Mouse (Mus musculus): Measurements from ENCODE around the gene Mbnl2.
A peak's percentile ranks its signal among the peaks of the same experiment; 100 is the strongest.

The Mbnl2 gene

DNA sequence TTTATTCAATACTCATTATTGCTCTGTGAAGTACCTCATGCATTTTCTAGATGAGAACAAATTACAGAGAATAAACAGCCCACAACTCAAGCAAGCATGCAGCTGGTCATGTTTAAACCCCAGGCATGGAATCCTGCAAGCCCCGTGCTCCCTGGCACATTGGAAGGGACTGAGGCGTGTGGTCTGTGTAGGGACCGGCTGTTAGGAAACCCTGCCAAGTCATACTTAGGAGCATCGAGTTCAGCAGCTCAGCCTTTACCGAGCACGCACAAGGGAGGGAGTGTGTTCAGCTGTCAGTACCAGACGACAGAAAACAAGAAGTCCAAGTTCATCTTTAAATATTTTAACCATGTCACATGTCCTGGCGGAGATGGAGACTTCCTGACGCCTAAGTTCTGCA, 141.4 kb downstream of the Mbnl2 start:
- DNase-seq (ENCODE audit: extremely low spot score), result no peak

DNA sequence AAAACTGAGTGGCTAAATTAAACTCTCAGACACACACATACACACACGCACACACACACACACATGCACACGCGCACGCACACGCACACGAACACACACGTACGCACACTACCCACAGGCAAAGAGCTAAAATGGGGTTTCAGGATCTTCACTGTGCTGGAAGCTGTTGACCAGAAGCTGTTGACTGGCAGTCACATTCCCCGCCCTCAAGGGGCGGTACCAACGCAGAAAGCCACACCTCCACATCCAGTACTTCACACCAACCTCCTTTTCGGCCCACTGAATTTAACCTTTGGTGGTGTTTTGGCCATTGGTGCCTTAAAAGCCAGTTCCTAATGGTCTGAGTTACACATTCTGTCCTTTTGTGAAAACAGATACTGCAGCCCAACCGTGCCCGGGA, 143.5 kb downstream of the Mbnl2 start:
- peak; percentile 13 for DNase-seq (ENCODE audit: extremely low spot score)

DNA sequence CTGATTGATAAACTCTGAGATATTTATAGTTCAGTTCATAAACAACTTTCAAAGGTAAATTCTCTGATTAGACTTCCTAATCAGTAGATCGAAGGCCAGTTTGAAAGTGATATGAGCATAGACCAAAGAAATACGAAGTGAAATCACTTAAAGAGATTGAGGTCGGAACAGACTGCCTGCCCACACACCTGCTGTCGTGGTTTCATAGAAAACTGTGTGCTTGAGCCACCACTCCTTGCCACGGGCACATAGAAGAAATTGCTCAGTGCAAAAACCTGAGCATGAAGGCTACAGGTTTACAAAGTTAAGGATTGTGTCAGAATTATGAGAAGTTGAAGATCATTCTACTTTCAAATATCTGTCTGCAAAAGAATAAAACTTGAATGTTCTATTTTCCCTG, 153.0 kb downstream of the Mbnl2 start:
- no peak for DNase-seq (ENCODE audit: extremely low spot score)

DNA sequence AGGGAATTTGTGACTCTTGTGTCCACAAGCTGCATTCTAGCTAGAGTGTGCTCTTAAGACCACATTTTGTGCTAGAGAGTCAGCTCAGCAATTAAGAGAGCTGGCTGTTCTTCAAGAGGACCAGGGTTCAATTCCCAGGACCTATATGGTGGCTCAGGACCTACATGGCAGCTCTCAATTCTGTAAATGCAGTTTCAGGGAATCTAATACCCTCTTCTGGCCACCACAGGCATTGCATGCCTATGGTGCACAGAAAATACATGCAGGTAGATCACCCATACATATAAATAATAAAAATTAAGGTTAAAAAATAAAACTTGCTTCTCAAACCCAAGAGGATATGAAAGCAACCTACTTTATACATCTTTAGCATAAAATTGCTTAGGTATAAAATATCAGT, 157.3 kb downstream of the Mbnl2 start:
- DNase-seq (ENCODE audit: extremely low spot score), result no peak

DNA sequence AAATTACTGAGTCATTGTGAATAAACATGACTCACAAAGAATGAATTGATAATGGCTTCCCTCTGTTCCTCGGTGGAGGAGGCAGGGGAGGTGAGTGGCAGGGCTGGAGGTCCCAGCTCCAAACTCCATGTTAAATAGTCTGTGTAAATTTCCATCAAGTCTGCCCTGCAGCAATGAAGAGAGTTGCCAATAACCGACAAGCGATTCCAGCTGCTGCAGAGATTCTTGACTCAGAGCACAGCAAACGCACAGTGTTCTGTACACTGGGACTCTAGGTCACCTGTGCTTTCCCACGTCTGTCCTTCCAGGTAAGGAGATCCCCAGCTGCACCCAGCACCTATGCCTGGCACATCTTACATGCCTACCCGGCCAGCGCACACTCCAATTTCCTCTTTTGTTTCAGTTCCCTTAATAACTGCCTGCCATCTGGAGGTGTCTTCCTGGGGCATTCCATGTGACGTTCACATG, 158.5 kb downstream of the Mbnl2 start:
- no peak for DNase-seq (ENCODE audit: extremely low spot score)

DNA sequence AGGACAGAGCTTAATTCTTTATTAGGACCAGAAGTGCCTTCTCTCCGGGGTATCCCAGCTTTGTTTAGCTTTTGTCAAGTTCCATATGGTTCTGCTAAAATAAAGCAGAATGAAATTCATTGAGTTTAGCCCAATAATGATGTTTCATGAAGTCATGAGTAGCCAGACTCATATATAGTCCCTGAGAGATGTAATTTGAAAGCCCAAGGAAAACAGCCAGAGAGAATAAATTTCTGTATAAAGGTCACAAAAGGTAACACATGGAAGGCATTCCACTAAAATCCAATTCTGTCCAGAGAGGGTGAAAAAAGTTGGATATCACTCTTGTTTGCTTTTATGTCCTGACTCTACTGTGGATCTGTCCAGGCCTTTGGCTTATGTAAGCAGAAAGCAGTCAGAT, 159.4 kb downstream of the Mbnl2 start:
- no peak for DNase-seq (ENCODE audit: extremely low spot score)

DNA sequence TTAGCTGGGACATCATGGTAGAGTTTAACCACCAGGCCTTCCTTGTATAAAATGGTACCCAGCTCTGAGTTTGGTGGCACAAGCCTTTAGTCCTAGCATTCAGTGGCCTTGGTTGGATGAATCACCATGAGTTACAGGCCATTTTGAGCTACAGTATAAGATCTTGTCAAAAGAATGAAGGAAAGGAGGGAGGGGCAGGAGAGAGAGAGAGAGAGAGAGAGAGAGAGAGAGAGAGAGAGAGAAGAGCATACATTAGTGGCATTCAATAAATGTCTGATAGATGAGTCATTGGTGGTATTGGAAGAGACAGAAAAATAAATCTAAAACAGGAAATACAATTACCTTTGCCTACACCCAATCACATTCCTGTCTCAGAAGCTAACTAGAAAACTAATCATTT, 165.2 kb downstream of the Mbnl2 start:
- DNase-seq (ENCODE audit: extremely low spot score), result no peak

DNA sequence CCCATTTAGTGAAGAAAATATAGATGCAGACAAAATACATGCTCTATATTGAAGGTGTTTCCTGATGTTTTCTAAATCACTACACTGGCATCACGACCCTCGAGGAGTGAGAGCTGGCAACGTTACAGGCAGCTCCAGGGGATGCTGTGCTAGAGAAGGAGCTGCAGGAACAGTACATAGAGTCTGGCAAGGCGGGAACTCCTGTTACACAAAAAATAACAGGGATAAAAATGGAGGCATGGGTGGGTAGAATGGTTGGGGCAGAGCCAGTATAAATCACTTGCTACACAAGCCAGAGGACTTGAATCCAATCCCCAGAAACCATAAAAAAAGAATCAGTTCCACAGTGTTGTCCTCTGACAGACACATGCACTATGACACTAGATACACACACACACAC, 165.8 kb downstream of the Mbnl2 start:
- no peak for DNase-seq (ENCODE audit: extremely low spot score)

DNA sequence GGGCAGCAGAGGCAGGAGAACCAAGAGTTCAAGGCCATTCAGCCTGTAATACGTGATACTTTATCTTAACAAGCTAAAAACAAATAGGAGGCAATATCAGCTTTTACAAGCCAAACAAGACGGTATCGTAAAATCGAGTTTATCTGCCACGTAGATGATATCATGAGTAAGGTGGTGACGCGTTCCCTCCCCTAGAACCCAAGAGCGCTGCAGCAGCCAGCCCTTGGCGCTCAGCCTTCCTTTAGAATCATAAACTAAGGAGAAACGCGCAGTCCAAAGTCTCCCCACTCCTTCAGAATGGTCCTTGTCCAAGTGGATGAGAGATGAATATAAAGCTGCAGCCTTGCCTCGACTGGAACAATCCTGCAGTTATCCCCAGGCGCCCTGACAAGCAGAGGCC, 166.4 kb downstream of the Mbnl2 start:
- DNase-seq (ENCODE audit: extremely low spot score), result no peak

DNA sequence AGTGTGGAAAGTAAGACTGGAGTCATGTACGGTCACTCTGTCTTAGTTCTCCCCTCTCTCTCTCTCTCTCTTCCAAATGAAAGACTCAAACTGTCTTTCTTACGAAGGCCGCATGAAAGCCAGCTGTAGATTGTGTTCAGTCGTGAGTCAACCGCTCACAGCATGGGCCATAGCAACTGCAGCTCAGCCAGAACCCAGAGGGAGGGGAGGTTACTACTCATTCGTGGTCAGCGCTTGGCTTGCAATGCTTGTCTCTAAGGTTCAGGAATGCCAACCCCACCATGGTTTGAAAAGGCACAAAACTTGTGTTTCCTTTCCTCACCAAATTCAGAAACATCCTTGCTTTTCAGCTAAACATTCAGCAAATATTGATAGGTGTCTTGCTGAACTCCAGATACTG, 178.8 kb downstream of the Mbnl2 start:
- no peak for DNase-seq (ENCODE audit: extremely low spot score)

DNA sequence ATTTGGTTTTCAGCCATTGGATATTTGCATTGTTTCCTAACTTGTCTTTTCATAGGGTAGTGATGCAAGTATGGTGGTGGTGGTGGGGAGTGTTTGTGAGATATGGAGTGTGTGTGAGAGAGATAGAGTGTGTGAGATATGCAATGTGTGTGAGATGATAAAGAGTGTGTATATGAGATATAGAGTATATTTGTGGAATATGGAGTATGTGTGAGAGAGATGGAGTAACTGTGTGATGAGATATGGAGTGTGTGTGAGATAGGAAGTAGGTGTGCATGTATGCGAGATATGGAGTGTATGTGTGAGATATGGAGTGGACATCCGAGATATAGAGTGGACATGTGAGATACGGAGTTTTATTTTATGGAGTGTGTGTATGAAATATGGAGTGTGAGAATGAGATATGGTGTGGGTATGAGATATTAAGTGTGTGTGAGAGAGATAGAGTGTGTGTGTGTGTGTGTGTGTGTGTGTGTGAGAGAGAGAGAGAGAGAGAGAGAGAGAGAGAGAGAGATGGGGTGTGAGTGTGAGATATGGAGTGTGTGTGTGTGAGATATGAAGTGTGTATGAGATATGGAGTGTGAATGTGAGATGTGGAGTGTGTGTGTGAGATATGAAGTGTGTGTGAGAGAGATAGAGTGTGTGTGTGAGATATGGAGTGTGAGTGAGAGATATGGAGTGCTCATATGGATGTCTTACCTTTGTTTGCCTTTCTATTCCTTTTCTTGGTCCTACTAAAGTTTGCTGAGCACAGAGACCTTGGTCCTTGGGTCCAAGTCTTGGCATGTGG, 188.7 kb downstream of the Mbnl2 start:
- DNase-seq (ENCODE audit: extremely low spot score), result no peak

DNA sequence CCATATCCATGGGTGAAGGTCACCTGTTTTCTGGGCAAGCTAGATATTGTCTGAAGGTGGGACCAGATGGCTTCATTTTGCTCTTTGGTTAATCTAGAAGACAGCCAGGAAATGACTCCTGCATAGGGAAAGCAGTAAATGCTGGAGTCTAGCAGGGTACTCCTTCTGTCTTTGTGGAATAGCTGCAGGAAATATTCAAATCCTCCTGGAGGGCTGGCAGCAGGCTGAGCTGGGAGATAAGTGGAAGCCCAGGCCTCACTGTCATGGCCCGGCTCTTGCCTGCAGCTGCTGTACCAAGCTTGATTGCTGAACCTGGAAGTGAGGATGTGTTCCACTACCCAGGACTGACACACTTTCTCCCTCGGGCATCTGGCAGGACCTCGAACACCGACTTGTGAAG, 191.3 kb downstream of the Mbnl2 start:
- no peak for DNase-seq (ENCODE audit: extremely low spot score)

DNA sequence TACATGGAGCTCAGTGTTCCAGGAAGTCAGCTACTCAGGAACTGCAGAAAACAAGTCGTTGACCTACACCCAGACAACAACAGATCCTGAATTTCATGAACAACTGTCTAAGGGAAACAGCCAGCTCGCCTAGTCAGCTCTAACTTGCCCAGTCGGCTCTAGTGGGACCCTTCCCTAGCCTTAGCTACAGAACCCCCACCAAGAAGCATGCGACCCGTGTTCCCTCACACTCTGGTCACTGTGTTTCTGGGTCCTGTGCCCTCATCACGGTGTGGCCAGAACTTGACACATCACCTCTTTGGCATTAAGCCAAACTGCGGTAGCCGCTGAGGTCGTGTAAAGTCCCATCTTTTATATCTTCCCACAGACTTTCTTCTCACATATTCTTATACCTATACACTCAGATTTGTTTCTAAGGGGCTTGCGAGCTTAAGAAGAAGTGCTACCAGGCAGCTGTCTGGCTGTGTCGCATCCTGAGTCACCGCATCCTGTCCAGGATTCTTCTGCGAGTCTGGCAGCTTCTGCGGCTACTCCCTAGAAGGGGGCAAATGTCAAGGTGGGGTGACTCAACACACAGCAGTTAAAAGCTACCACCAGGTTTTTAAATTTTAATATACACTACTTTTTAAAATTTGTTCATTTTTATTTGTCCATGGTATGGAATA, 193.8 kb downstream of the Mbnl2 start:
- no peak for DNase-seq (ENCODE audit: extremely low spot score)

DNA sequence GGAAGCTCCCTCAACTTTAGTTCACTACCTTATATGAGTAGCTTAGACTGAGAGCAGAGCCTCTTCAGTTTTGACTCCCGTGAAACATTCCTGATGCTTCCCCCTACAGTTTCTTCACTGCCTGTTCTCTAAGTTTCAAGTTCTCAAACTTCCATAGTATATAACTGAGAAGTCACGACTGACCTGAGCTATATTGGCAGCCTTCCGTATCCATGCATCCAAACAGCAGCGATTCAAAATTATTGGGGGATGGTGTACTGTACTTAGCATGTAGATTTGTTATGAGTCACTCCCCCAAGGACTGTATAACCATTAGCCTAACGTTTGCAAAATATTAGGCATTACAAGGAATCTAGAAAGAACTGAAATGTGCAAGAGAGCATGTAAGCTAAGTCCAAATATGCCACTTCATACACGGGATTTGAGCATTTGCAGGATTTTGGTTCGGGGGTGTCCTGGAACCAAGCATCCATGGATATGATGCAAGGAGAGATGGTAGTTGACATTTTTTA, 200.8 kb downstream of the Mbnl2 start:
- DNase-seq (ENCODE audit: extremely low spot score), result no peak

DNA sequence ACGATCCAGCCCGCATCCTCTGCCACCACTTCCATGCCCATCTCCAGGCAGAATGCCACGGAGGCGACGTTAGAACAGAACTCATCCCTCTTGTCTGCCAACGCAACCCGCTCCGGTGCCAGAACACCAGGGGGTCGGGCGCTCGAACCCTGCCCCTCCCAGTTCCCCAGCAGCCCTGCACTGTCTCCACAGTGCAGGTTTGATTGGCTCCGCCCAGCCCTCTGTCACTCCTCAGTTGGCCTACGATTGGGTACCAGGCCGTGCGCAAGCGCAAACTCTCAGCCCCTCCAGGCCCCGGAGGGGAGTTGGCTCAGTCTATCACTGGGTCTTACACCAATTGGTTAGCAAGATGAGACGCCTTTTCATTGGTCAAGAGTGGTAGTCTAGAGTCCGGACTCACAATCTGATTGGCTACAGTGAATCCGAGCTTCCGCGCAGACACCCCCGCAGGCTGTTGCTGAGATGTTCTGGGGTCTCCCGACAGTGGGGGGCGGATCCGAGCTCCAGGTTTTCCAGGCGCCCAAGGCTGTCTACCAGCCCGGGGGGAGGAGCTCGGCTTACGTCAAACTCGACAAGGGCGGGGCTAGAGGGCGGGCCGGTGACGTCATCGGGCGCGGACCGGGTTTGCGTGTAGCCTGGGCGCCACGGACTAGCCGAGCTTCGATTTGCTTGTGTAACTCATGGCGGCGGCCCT, 202.0 kb downstream of the Mbnl2 start:
- DNase-seq (ENCODE audit: extremely low spot score), result peak; percentile 99

DNA sequence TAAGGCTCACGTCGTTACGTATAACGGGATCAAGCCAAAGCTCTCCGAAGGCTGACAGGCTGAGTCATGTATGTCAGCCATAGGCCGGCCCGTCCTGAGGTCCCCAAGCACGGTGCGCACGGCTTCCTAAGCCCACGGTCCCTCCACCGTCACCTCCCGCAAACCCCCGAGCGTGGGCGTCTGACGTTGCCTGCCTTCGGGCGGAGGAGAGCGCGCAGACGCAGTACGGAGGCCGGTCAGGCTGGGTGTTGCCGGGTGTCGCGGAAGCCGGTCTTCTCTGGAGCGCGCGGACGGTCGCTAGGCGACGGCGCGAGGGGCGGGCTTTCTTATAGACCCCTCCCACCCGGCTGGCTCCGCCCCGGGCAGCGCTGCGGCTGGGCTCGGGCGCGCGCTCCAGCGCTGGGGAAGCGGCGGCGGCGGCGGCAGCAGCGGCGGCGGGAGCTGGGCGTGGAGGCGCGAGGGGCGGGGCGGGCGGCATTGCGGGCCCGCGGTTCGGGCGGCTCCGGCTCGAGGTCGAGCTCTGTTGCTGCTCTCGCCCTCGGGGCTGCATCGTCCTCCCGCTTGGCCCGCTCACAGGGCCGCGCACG, 202.6 kb downstream of the Mbnl2 start, which contains the start of gene Rap2a:
Gene Rap2a, plus strand, starts transcription at position 463 of the 587 bp plus-strand sequence.
- peak; percentile 93 for DNase-seq (ENCODE audit: extremely low spot score)

DNA sequence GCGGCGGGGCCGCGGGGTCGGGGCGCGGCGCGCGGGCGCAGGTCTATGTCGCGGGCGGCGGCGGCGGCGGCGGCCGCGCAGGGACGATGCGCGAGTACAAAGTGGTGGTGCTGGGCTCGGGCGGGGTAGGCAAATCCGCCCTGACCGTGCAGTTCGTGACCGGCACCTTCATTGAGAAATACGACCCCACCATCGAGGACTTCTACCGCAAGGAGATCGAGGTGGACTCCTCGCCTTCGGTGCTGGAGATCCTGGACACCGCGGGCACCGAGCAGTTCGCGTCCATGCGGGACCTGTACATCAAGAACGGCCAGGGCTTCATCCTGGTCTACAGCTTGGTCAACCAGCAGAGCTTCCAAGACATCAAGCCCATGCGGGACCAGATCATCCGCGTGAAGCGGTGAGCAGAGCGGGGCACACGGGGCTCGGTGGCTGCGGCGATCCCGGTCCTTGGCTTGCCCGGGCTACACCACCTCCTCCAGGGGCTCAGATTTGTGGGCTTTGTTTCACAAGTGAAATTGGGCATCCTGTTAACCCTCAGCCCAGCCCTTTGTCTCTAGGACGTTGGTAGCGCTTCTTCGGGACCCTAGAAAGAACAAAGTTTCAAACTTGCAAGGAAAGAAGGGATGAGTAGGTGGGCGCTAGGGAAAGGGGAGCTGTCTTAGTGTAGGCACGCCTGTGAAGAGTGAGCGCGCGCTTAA, 203.3 kb downstream of the Mbnl2 start:
- DNase-seq (ENCODE audit: extremely low spot score), result peak; percentile 68

DNA sequence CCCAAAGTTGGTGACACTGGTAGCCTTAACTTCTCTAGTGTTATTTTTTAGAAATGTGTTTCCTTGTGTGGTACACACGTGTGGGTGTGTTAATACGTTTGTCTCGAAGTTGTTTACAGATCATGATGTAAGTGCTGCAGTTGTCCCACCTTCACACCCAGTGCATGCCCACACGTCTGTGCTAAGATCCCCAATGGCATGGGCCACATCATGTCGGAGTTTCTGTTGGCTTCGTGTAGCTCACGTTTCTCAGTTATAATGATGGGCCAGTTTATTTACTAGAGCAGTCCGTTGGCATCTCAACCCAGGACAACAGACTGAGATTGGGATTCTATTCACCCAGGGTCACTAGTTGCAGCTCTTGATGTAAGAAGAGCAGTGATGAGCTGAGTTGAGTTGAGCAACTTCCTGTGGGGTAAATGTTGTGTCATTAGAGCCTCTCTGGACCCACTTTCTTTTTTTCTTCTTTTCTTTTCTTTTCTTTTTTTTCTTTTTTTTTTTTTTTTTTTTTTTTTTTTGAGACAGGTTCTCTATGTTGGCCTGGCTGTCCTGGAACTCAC, 205.0 kb downstream of the Mbnl2 start:
- DNase-seq (ENCODE audit: extremely low spot score), result no peak

DNA sequence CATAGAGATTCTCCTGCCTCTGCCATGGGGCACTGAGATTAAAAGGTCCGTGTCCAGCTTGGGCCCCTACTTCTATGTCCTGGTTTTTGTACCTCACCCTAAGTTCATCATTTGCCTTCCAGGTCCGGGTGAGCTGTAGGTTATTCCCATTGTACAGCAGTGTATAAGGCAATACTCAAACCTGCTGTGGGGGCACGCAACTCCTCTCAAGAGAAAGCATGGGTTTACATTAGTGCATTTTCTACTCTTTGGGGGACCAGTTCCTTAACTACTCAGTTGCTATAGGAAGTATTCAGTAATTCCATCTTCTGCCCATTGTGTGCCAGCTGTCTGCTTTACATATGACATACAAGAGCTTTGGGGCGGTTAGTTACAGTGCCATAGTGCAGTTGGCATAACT, 205.5 kb downstream of the Mbnl2 start:
- DNase-seq (ENCODE audit: extremely low spot score), result no peak
